Mouse (Mus musculus) layer of hippocampus, adult 8-10 months (tissue): ENCODE data around the gene Stxbp4. TPM values are rescaled to one million over a fixed set of nuclear protein-coding genes. Genes with fewer than 3 reads are reported as not detected.

ENCODE experiments used
- DNase-seq, 2 experiments: peaks; one replicate each; pipeline ENCODE4 v3.0.0; 2022; ENCODE audit warnings: low spot score in 2 of 2
- total RNA-seq, 4 experiments: library from RNA; stranded (reverse); gene quantifications; 2 replicates each; pipeline ENCODE4 v1.2.4; 2022

The Stxbp4 gene
- total RNA-seq, 4 experiments from 2014 or later, result 12.6 to 20.2 (median 15.5) TPM

GRCm38 (mm10) chr11:90558359-90559047, 79.4 kb downstream of the Stxbp4 start:
- DNase-seq, result no peak

- DNase-seq, result no peak
Observed at GRCm38 (mm10) chr11:90556517-90556916, 81.4 kb downstream of the Stxbp4 start.

GRCm38 (mm10) chr11:90553963-90554362, 83.9 kb downstream of the Stxbp4 start:
- DNase-seq, result no peak

GRCm38 (mm10) chr11:90552303-90553201, 85.3 kb downstream of the Stxbp4 start:
- no peak for DNase-seq

- peak; percentile 46 to 63 for DNase-seq
Observed at GRCm38 (mm10) chr11:90548560-90548959, 89.3 kb downstream of the Stxbp4 start.

- no peak for DNase-seq
Observed at GRCm38 (mm10) chr11:90538636-90539263, 99.1 kb downstream of the Stxbp4 start.

GRCm38 (mm10) chr11:90525311-90525710, 112.6 kb downstream of the Stxbp4 start:
- no peak for DNase-seq

- DNase-seq, result no peak
Observed at GRCm38 (mm10) chr11:90521040-90521439, 116.8 kb downstream of the Stxbp4 start.

- DNase-seq, result no peak
Observed at GRCm38 (mm10) chr11:90517750-90518149, 120.1 kb downstream of the Stxbp4 start.

GRCm38 (mm10) chr11:90512538-90513219, 125.2 kb downstream of the Stxbp4 start:
- no peak for DNase-seq

- DNase-seq, result no peak
Observed at GRCm38 (mm10) chr11:90501846-90502245, 136.0 kb downstream of the Stxbp4 start.

GRCm38 (mm10) chr11:90499918-90500317, 138.0 kb downstream of the Stxbp4 start:
- DNase-seq, result no peak

GRCm38 (mm10) chr11:90498461-90498860, 139.4 kb downstream of the Stxbp4 start:
- DNase-seq, result no peak

GRCm38 (mm10) chr11:90494981-90495380, 142.9 kb downstream of the Stxbp4 start:
- no peak for DNase-seq

GRCm38 (mm10) chr11:90492511-90492910, 145.4 kb downstream of the Stxbp4 start:
- no peak for DNase-seq

GRCm38 (mm10) chr11:90489166-90489565, 148.7 kb downstream of the Stxbp4 start:
- no peak for DNase-seq

- no peak for DNase-seq
Observed at GRCm38 (mm10) chr11:90487686-90488085, 150.2 kb downstream of the Stxbp4 start.

GRCm38 (mm10) chr11:90484750-90485637, 152.9 kb downstream of the Stxbp4 start:
- DNase-seq, result no peak

- DNase-seq, result no peak
Observed at GRCm38 (mm10) chr11:90483766-90484165, 154.1 kb downstream of the Stxbp4 start.

- DNase-seq, result no peak
Observed at GRCm38 (mm10) chr11:90481828-90482227, 156.1 kb downstream of the Stxbp4 start.
